Mouse (Mus musculus): Measurements from ENCODE around the gene Slc17a6.

DNA sequence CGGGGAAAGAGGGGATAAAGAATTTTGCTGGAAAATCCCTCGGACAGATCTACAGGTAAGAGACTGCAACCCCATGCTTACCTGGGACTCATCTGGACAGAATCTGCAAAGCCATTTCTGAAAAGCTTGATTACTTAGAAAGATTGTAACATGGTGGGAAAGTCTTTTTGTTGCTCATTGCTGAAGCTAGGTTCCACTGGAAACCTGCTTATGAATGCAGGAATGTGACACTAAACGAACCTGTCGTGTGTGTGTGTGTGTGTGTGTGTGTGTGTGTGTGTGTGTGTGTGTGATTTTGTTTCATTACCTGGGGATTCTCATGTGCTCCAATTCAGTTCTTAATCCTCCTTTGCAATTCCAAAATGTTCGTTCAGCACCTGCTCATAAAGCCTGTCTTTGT, 860 bp downstream of the Slc17a6 start:
- TF ChIP-seq POLR2A (IDR thresholded peaks at IDR 0.05; ENCODE audit: extremely low read depth, insufficient read depth, low read length): no peak
- no peak for TF ChIP-seq CTCF (IDR thresholded peaks at IDR 0.05; ENCODE audit: low read depth, low read length)

All from liver, adult 2 months (tissue).